Mouse (Mus musculus): ENCODE results near the gene Hook2.
A peak's percentile ranks its signal among the peaks of the same experiment; 100 is the strongest.

Gene Hook2

GRCm38 (mm10) chr8:84990349-84990748 lies at the start of gene Hook2:
Hook2 (plus strand) TSS chr8:84990603.
- peak; percentile 98 for DNase-seq (ENCODE audit: low read depth, low spot score)

GRCm38 (mm10) chr8:84943699-84944098 lies 46.7 kb upstream of the Hook2 start:
- DNase-seq (ENCODE audit: low read depth, low spot score): no peak

- DNase-seq (ENCODE audit: low read depth, low spot score): no peak
Measured at GRCm38 (mm10) chr8:84944478-84945160, 45.8 kb upstream of the Hook2 start.

GRCm38 (mm10) chr8:84945235-84945632 lies 45.2 kb upstream of the Hook2 start:
- no peak for DNase-seq (ENCODE audit: low read depth, low spot score)

- no peak for DNase-seq (ENCODE audit: low read depth, low spot score)
Measured at GRCm38 (mm10) chr8:84945633-84946527, 44.5 kb upstream of the Hook2 start.

- DNase-seq (ENCODE audit: low read depth, low spot score): no peak
Measured at GRCm38 (mm10) chr8:84946528-84947240, 43.7 kb upstream of the Hook2 start, which contains the start of gene Rtbdn. Rtbdn (plus strand) TSS chr8:84946991.

GRCm38 (mm10) chr8:84947241-84947545 lies 43.2 kb upstream of the Hook2 start:
- DNase-seq (ENCODE audit: low read depth, low spot score): no peak

- no peak for DNase-seq (ENCODE audit: low read depth, low spot score)
Measured at GRCm38 (mm10) chr8:84949753-84950152, 40.6 kb upstream of the Hook2 start.

GRCm38 (mm10) chr8:84952612-84953255 lies 37.7 kb upstream of the Hook2 start:
- no peak for DNase-seq (ENCODE audit: low read depth, low spot score)

GRCm38 (mm10) chr8:84956768-84957167 lies 33.6 kb upstream of the Hook2 start:
- no peak for DNase-seq (ENCODE audit: low read depth, low spot score)

- DNase-seq (ENCODE audit: low read depth, low spot score): no peak
Measured at GRCm38 (mm10) chr8:84959811-84960210, 30.6 kb upstream of the Hook2 start.

GRCm38 (mm10) chr8:84963952-84964351 lies 26.5 kb upstream of the Hook2 start:
- no peak for DNase-seq (ENCODE audit: low read depth, low spot score)

GRCm38 (mm10) chr8:84965731-84966291 lies 24.6 kb upstream of the Hook2 start:
- DNase-seq (ENCODE audit: low read depth, low spot score): peak; percentile 90

- DNase-seq (ENCODE audit: low read depth, low spot score): no peak
Measured at GRCm38 (mm10) chr8:84966603-84967002, 23.8 kb upstream of the Hook2 start.

GRCm38 (mm10) chr8:84967532-84968304 lies 22.7 kb upstream of the Hook2 start:
- DNase-seq (ENCODE audit: low read depth, low spot score): no peak

GRCm38 (mm10) chr8:84968650-84969049 lies 21.8 kb upstream of the Hook2 start:
- no peak for DNase-seq (ENCODE audit: low read depth, low spot score)

GRCm38 (mm10) chr8:84969241-84970134 lies 20.9 kb upstream of the Hook2 start, which contains the start of the genes Gm49661, Prdx2 and Rnaseh2a:
Gm49661 (minus strand) TSS chr8:84969433.
Prdx2 (plus strand) TSS chr8:84969587.
Rnaseh2a (minus strand) TSS chr8:84969767.
- no peak for DNase-seq (ENCODE audit: low read depth, low spot score)

- no peak for DNase-seq (ENCODE audit: low read depth, low spot score)
Measured at GRCm38 (mm10) chr8:84970135-84970790, 20.1 kb upstream of the Hook2 start.

- DNase-seq (ENCODE audit: low read depth, low spot score): no peak
Measured at GRCm38 (mm10) chr8:84970913-84971312, 19.5 kb upstream of the Hook2 start.

All from embryo, embryonic 11.5 days (tissue).